Mouse (Mus musculus): Measurements from ENCODE around the gene Ak8.

Ak8 gene

DNA sequence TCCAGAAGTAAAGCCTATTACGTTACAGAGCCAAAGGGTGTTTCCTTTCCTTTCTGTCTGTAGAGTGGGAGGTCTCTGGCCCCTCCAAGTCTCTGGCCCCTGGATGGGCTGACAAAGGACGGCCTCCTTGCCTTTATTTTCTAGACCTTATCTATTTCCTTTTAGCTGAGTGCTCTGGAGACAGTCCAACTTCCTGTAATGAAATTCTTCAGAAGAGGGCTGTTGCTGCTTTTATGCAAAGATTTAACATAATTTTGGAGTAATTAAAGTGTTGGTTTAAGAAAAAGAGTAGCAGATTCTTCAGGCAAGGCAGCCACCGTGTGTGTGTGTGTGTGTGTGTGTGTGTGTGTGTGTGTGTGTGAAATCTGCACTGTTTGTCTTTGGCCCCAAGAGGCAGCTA lies 98.4 kb downstream of the Ak8 start:
- no peak for DNase-seq

DNA sequence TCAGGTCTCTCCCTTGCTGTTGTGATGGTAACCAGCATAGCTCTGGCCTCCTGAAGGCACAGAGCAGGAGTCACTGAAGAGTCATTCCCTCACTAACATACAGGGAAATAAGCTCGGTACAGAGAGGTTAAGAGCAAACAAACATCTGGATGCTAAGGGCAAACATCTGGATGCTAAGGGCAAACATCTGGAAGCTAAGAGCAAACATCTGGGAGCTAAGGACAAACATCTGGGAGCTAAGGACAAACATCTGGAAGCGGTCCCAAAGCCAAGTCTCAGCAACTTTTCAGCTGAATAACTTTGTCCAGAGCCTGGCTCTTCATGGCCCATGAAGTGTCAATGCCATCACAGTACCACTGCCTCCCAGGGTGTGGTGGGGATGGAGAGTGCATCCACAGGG lies 99.6 kb downstream of the Ak8 start:
- DNase-seq = no peak

DNA sequence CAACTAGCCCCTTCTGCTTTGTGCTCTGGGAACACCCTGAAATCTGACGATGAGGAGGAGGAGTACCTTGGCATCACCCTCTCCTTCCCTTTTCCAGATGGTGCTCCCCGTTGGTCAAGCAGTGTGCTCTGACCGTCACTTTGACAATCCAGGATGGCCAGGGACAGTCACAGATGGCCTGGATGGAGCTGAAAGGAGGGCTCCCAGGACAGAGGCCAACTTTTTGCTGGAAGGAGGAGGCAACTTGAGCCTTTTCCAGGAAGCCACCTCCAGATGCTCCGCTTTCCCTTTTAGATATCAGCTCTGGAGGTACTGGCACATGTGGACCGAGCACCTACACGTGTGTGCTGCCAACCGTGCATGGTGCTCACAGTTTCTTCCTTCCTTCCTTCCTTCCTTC lies 103.4 kb downstream of the Ak8 start:
- no peak for DNase-seq

DNA sequence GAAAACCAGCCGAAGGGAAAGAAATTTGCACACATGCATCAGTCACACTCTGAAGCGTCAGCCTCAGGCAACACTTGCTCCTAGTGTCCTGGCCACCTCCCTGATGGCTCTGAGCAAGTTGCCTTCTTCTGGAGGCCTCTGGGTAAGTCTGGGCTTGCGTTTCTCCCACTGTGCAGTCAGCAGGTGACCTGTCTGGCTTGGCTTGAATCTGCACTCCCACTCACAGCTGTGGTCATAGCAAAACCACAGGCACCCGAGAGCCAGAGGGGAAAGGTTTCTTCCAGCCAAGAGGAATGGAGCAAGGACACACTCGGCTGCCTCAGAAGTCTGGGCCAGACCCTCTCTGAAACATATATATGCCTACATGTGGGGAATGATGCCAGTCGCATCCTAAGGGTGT lies 108.9 kb downstream of the Ak8 start:
- DNase-seq = no peak

DNA sequence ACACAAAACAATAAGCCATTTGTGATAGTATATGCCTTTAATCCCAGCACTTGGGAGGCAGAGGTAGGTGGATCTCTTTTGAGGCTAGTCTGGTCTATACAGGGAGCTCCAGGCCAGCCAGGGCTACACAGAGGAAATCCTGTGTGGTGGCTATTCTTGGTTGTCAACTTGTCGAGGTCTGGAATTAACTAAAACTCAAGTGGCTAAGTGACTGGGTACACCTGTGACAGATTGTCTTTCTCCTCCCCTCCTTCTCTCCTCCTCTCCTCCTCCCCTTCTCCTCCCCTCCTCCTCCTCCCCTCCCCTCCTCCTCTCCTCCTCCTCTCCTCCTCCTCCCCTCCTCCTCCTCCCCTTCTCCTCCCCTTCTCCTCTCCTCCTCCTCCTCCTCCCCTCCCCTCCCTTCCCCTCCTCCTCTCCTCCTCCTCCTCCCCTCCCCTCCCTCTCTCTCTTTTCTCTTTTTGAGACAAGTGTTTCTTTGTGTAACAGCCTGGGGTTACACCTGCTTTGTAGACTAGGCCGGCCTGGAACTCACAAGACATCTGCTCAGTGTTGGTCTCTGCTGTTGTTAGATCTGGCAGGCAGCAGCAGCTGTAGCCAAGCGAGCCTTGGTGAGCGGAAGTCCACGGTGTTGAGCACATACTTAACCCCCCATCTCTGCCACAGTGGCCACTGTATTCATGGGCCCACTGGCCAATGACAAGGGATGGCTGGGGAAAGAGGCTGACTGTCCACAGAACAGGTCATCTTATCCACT lies 110.5 kb downstream of the Ak8 start:
- no peak for DNase-seq

DNA sequence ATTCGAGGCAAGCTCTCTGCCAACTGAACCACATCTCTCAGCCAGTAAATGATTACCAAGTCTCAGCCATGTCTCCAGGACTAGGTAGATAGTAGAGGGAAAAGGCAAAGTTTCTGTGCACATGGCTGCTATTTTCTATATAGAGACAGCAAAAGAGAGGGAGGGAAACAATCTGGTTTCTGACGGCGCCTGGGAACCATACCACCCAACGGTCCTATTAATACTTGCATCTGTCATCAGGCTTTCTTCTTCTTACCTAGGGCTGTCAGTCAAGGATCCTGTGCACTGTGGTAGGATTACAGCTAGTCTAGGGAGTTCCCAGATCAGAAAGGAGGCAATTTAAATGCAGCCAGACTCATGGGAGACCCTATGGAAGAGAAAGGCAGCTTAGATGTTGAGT lies 118.9 kb downstream of the Ak8 start:
- no peak for DNase-seq

DNA sequence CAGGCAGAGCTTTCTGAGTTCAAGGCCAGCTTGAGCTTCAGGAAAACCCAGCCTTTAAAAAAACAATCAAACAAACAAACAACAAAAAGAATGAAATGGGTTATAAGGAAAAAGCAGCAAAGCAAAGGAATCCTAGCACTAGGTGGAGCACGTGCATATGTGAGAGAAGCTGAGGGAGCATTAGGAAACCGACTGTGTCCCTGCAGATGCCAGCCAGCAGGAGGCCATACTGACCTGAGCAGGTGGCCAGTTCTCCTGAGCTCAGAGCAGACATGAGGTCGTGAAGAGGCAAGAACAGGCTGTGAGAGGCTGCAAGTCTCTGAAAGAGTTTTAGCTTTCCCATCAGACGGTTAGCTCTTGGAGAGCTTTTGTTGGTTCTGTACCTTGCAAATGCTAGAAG lies 129.3 kb downstream of the Ak8 start:
- no peak for DNase-seq

DNA sequence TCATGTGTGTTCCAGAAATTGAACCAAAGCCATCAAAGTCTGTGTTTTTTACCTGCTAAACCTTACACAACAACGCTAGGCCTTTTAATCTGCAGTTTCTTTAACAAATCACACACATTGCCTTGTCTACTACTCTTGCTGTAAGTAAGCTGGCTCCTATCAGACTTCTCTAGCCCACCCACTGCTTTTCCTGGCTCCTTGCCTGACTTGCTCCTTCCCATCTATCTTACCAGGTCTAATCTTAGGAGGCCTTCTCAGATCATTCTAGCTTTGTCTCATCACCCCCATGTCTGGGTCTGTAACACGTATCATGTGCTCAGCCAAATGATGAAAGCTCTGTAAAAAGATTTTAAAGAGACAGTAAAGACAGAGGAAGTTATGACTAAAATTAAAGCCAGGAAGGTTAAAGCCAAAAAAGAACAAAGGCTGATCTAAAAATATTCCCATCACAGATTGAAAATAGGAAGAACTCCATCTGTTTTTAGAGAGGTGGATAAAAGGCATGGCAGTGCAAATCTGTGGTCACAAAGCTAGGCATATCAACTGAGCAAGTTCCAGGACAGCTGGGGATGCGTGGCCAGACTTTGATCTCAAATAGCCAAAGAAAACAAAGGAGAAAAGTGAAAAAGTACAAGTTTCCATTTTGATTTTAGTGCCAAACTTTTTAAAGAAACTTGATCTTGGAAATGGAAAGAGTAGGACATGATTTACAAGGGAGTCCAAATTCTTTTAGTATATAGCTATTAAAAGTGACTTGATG lies 136.4 kb downstream of the Ak8 start:
- peak; percentile 16 for DNase-seq

DNA sequence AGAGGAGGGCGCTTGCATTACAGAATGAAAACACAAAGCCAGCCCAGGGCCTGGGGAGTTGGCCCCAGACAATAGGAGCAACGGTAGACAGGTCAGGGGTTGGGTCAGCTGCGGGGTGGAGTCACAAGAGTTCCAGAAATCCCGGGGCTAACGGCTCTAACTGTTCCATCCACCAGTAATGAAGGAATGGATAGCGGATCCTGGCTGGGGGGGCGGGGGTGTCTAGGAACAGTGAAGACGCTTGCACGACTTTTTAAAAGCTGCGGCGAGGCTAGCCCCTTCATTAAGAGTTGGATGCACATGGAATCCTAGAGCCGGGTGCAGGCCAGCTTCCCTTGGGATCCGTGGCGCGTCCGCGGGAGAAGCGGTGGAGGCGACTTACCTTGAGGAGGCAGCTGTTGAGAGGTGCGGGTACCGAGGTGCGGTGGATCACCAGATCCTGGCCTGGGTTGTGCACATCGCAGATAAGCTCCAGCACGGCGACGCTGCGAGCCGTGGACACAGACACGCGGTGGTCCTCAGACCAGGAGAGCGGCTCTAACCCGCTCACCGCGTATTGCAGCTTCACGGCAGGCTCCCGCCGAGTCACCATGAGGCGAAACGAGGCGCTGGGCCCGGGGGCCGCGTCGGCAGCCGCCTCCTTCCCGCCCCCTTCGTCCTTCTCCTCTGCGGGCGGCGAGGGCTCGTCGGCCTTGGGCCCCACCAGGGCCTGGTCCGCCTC lies 139.7 kb downstream of the Ak8 start:
- no peak for DNase-seq

DNA sequence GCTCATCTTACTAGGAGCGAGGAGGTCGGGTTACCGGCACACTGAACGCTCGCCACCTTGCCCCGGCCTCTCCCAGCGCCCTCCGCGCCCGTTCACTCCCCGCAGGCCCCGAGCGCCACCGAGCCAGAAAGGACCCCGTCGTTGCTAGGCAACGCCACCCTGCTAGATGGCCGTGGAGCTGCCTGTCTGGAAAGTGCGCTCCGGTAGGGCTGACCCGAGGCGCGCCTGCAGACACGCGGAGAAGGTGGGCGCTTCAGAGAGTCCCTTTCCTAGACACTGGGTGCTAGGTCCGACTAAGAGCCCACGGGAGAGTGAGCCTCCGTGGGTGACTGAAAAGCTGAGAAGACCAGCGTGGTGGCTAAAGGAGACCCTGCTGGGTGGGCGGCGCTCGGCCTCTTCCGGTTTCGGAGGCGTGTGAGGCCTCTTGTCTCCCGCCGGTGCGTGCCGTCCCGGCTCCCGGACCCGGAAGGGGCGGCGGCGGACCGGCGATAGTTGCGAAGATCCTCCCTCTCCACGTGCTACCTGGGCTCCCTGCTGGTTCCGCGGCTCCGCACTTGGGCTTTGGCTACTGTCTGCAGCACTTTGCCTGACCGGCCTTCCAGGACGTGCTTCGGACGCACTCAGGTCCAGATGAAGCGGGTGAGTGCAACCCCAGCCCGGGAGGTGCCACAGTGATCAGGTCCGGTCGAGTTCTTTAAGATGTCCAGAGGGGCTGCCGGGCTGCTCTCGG lies 140.4 kb downstream of the Ak8 start, which contains the start of the genes Gtf3c4 and Ddx31:
Gene Gtf3c4 (minus strand): TSS at position 139 of the 730 bp plus-strand sequence.
Gene Ddx31 (plus strand): TSS at position 185 of the 730 bp plus-strand sequence.
- peak; percentile 93 for DNase-seq

DNA sequence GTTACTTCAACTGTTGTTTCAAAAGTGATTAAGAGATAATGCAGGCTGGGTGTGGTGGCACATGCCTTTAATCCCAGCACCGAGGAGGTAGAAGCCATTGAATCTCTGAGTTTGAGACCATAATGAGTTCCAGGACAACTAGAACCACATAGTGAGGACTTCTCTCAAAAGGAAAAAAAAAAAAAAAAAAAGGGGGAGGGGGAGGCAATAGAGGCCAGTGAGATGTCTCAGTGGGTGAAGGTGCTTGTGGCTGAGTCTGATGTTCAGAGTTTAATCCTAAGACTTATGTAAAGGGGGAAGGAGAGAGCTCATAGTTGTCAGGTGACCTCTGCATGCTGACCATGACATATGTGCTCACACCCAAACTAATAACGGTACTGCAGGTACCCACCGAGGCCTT lies 142.1 kb downstream of the Ak8 start:
- no peak for DNase-seq

DNA sequence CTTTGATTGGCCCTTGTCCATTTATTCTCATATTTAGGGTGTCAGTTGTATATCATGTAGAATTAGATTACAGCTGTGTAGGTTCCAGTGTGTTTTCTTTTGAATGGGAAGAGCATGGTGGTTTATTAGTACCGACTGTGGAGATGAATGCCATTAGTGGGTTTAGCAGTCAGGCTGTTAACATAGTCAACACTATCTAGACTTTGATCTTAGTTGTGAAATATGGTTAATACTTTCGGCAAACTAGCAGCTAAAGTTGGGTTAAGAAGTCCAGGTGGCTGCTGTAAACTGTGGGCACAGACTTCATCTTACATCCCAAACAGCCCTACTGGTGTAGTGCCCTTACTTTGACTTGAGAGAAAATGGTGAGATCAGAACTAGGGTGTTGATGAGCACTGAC lies 148.9 kb downstream of the Ak8 start:
- DNase-seq = no peak

DNA sequence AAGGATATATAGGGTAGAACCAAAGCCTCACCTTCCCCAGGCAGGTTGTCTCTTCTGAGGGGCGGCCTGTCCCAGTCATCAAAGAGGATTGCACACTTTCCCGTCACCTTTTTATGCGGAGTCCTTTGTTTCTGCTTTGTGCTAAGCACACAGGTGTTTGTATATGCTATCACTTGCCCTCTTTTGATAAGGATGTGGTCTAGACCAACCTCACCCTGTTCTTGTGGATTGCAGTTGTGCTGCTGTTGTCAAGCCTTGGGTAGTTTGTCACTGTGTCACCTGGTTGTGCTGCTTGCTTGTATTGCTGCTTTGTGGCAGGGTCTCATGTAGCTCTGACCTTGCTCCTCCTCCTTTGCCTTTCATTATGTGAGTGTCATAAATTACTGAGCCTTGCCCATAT lies 152.6 kb downstream of the Ak8 start:
- DNase-seq = no peak

DNA sequence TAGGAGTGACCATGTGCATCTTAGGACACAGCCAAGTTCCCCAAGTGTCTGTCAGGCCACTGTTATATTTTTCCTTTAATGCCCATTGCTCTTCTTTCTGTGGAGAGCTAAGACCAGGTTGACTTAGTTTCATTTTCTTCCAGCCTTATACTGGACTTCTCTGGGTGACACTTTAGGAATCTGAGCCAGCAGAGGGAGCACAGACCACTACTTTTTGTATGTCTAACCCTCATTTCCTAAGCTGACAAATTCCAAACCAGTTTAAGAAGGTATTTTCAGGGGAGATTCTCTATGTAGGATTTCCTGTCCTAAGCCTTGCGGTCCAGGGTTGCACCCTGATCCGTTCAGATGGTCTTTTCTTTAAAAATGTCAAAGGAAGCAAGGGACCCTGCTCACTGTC lies 155.8 kb downstream of the Ak8 start:
- no peak for DNase-seq

DNA sequence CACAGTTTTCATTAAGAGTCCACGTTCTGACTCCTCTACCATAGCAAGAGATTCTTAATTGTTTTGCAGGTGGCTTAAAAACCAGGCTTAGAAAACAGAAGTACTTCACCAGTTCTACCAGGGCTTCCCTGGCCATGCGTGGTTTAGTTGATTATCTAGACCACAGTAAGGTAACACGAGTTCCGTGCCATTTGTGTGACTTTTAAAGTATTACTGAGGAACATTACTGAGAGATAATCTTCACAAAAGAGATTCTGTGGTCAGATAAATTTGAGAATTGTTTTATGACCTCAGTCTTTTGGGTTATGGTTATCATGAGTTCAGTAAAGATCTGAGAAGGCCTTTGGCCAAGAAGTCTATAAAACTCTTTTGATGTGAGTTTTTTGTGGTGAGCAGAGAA lies 159.3 kb downstream of the Ak8 start:
- no peak for DNase-seq

DNA sequence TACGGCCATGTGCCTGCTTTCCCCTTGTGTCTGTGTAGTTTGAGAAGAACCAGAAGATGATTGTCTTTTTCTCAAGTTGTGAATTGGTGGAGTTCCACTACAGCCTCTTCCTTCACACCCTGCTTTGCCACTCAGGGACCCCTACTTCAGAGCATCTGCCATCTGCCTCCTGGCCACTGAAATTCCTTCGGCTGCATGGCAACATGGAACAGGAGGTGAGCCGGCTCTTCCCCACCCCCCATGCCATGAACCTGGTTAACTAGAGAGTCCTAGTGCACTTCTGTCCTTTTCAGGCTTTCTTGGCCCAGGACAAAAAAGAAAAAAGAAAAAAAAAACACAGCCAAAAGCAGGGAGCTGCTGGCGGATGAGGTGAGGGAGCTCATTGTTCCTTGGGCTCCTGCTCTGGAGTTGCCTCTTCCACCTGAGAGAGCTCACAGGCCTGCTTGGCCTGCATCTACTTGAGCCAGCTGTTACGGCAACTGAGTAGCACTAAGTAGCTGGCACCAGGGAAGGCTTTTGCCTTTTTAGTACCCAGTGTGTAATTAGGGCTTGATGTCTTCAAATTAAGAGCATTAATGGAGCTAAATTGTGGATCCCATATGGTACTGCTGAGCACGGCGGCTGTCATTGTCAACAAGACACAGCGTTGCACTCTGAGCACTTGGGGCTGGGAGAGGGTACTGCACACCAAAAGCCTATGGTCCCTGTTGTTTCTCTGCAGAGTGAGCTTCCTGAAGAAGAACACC lies 160.9 kb downstream of the Ak8 start:
- no peak for DNase-seq
